Mouse (Mus musculus): Measurements from ENCODE around the gene Zfp978.
"Not testable (repeated sequence)": the region's sequence is repeated elsewhere in the genome, so short reads cannot be mapped to it uniquely, and the experiment has no call there.

GRCm38 (mm10) chr4:147401736-147402506 is 40.8 kb downstream of the Zfp978 start:
- not testable (repeated sequence) for TF ChIP-seq CTCF, EP300 (IDR thresholded peaks at IDR 0.05; ENCODE audit: low read depth)
